Mouse (Mus musculus): ENCODE results near the gene Prss22. TPM values are rescaled to one million over a fixed set of nuclear protein-coding genes. Genes with fewer than 3 reads are reported as not detected.
"Not testable (repeated sequence)": the region's sequence is repeated elsewhere in the genome, so short reads cannot be mapped to it uniquely, and the experiment has no call there.

Gene Prss22
- polyA plus RNA-seq, 1 experiment from 2014 or later = 1.2 TPM

GRCm38 (mm10) chr17:23968780-23969179 is 29.1 kb downstream of the Prss22 start:
- H3K27me3 ChIP-seq = no peaks in the 10 kb centered on the region
- no peaks in the 10 kb centered on the region for H3K36me3 ChIP-seq
- H3K4me3 ChIP-seq = no peak overlapping the region
- no peak for ATAC-seq (ENCODE audit: insufficient number of reproducible peaks, insufficient read depth, low FRiP score, low TSS enrichment)
- H3K4me2 ChIP-seq (replicated peaks) = no peak overlapping the region
- whole genome bisulfite sequencing = 42% methylated on average over 2 of the region's 2 CpGs
- no peak overlapping the region for H3K9ac ChIP-seq
- no peaks in the 10 kb centered on the region for H3K4me1 ChIP-seq
- no peaks in the 10 kb centered on the region for H3K9me3 ChIP-seq
- H3K27ac ChIP-seq = no peak overlapping the region

GRCm38 (mm10) chr17:23966658-23967401 is 31.1 kb downstream of the Prss22 start:
- no peak overlapping the region for H3K9ac ChIP-seq
- WGBS = 80% methylated on average over 10 of the region's 10 CpGs
- no peak for ATAC-seq (ENCODE audit: insufficient number of reproducible peaks, insufficient read depth, low FRiP score, low TSS enrichment)
- no peak overlapping the region for H3K4me3 ChIP-seq
- H3K4me2 ChIP-seq (replicated peaks) = no peak overlapping the region
- H3K4me1 ChIP-seq = no peaks in the 10 kb centered on the region
- no peaks in the 10 kb centered on the region for H3K36me3 ChIP-seq
- H3K27me3 ChIP-seq = no peaks in the 10 kb centered on the region
- H3K27ac ChIP-seq = no peak overlapping the region
- no peaks in the 10 kb centered on the region for H3K9me3 ChIP-seq

DNA sequence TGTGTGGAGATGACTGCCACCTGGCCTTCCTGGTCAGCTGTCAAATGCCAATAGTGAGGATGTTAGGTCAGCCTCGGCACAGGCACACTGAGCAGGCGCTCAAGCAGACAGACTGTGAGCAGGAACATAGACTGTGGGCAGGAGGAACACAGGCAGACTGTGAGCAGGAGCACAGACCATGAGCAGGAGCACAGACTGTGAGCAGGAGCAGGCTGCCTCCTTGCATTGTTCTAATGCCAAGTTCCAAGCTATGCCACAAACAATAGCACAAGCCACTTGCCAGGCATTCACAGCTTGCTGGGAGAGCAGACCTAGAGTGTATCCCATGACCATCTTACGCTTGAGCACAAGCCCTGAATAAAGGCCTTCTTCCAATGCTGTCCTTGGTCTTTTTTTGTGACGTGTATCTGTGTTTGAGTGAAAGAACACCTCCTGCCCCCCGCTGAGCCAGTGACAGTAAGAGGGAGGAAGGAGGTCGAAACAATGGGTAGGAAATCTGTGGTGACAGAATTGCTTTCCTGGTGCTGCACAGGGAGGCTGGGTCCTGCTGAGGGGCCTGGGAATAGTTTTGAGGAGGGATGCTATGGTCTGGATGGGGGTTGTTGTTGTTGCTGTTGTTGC is 32.0 kb downstream of the Prss22 start:
- no peak overlapping the region for H3K4me2 ChIP-seq (replicated peaks)
- WGBS = 36% methylated on average over 6 of the region's 6 CpGs

DNA sequence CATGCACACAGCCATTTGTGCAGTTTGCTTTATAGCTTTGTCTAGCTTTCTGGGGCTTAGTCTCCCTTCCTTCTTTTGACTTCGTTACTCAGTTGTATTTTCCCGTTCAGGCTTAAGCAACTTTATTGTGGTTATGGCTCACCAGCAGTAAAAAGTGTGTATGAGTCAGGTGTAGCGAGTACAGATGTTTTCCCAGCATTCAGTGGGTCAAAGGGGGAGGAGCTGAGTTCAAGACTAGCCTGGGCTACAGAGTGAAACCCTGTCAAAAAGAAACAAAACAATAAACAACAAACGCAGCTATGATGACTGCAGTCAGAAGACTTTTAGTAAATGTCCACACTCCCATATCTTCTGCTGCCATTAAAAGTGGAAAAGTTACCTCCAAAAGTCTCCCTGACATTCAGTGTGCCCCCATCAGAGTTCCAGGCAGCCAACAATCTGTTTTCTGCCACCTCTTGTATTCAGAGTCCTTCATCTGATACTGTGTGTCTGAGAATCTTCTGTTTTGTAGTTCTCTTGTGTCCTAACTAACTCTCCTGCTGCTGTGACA is 36.3 kb downstream of the Prss22 start:
- Histone ChIP-seq H3K4me1 (no peaks in the 10 kb centered on the region), H3K36me3 (no peaks in the 10 kb centered on the region), H3K9ac (no peak overlapping the region), H3K27me3 (no peaks in the 10 kb centered on the region), H3K9me3 (no peaks in the 10 kb centered on the region), H3K4me3 (no peak overlapping the region), H3K4me2 (replicated peaks) (no peak overlapping the region), H3K27ac (no peak overlapping the region)
- 64% methylated on average over 4 of the region's 4 CpGs for WGBS
- no peak for ATAC-seq (ENCODE audit: insufficient number of reproducible peaks, insufficient read depth, low FRiP score, low TSS enrichment)

More for the DNA sequence above, 32.0 kb downstream of the Prss22 start:
- no peak overlapping the region for H3K4me3 ChIP-seq
- no peak overlapping the region for H3K27ac ChIP-seq
- H3K4me1 ChIP-seq = no peaks in the 10 kb centered on the region
- no peaks in the 10 kb centered on the region for H3K36me3 ChIP-seq
- H3K27me3 ChIP-seq = no peaks in the 10 kb centered on the region
- peak overlapping the region; percentile 19; the same call in 1 of the 2 replicates for H3K9ac ChIP-seq
- ATAC-seq (ENCODE audit: insufficient number of reproducible peaks, insufficient read depth, low FRiP score, low TSS enrichment) = no peak
- H3K9me3 ChIP-seq = no peaks in the 10 kb centered on the region

DNA sequence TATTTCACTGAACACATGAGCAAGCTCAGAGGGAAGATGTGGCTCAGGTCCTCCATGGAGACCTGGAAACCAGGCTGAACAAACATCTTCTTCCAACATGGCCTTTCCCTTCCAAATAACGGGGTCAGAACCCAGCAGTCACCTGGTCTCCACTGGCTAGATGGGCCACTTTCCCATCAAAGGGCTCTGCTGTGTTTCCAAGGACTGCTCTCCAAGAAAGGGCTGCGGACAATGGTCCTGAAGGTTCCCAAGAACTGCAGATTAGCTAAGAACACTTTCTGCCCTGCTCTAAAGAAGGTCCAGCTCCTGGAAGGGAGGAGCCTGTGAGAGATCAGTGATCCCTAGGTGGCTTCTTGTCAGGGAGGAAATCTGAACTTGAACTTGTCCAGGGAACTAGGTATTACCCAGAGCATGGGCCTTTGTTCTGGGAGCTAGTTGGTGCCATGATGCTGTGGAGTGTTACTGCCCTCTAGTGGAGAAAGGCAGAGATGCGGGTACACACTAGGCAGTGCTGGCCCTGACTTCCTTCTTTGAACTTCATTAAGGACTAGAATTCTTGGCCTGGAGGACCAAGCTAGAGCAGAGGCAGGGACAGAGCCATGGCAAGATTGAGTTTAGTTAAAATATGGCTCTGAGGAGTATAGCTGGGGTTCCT is 37.7 kb downstream of the Prss22 start:
- no peaks in the 10 kb centered on the region for H3K9me3 ChIP-seq
- H3K36me3 ChIP-seq = no peaks in the 10 kb centered on the region
- H3K27ac ChIP-seq = no peak overlapping the region
- no peaks in the 10 kb centered on the region for H3K4me1 ChIP-seq
- H3K9ac ChIP-seq = no peak overlapping the region
- no peak overlapping the region for H3K4me2 ChIP-seq (replicated peaks)
- H3K4me3 ChIP-seq = no peak overlapping the region
- H3K27me3 ChIP-seq = no peaks in the 10 kb centered on the region
- ATAC-seq (ENCODE audit: insufficient number of reproducible peaks, insufficient read depth, low FRiP score, low TSS enrichment) = peak; percentile 84
- WGBS = 38% methylated on average over 3 of the region's 3 CpGs

DNA sequence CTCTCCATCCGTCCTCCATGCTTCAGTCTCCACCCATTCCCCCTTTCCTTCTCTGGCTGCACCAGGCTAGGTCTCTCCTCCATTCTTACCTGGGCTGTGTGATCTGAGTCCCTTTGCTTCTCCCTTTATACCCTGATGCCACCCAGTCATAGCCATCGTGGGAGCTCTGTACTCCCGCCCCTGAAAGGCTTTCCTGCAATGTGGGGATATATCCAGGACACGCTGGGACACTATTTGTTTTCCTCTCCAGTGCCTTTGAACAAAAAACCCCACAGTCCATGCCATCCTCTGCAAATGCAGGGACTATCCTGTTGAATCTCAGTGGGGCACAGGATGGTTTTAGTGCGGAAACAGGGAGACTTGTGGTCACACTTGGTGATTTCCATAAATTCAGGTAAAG is 42.7 kb downstream of the Prss22 start, which contains the start of gene Sbpl:
TSS of gene Sbpl (minus strand) at position 101 of the 400 bp plus-strand sequence.
- H3K9me3 ChIP-seq = no peaks in the 10 kb centered on the region
- no peaks in the 10 kb centered on the region for H3K4me1 ChIP-seq
- no peaks in the 10 kb centered on the region for H3K36me3 ChIP-seq
- H3K4me3 ChIP-seq = no peak within 1 kb of the TSS
- H3K4me2 ChIP-seq (replicated peaks) = no peak within 1 kb of the TSS
- ATAC-seq (ENCODE audit: insufficient number of reproducible peaks, insufficient read depth, low FRiP score, low TSS enrichment) = no peak
- WGBS = 80% methylated on average over 5 of the region's 5 CpGs
- H3K27ac ChIP-seq = no peak within 1 kb of the TSS
- no peaks in the 10 kb centered on the region for H3K27me3 ChIP-seq
- H3K9ac ChIP-seq = no peak within 1 kb of the TSS

- ATAC-seq (ENCODE audit: insufficient number of reproducible peaks, insufficient read depth, low FRiP score, low TSS enrichment); H3K9me3 ChIP-seq; H3K4me3 ChIP-seq; H3K27ac ChIP-seq; H3K4me2 ChIP-seq (replicated peaks); H3K9ac ChIP-seq; H3K4me1 ChIP-seq; H3K27me3 ChIP-seq; H3K36me3 ChIP-seq: not testable (repeated sequence)
- 74% methylated on average over 4 of the region's 4 CpGs for WGBS
These were observed 47.1 kb downstream of the Prss22 start for GRCm38 (mm10) chr17:23950828-23951227.

- no peak for ATAC-seq (ENCODE audit: insufficient number of reproducible peaks, insufficient read depth, low FRiP score, low TSS enrichment)
- H3K27ac ChIP-seq = no peak overlapping the region
- no peak overlapping the region for H3K4me2 ChIP-seq (replicated peaks)
- H3K4me3 ChIP-seq = no peak overlapping the region
- no peaks in the 10 kb centered on the region for H3K36me3 ChIP-seq
- H3K9me3 ChIP-seq = no peaks in the 10 kb centered on the region
- H3K4me1 ChIP-seq = no peaks in the 10 kb centered on the region
- 78% methylated on average over 2 of the region's 2 CpGs for WGBS
- H3K27me3 ChIP-seq = no peaks in the 10 kb centered on the region
- no peak overlapping the region for H3K9ac ChIP-seq
These were observed 48.8 kb downstream of the Prss22 start for GRCm38 (mm10) chr17:23949068-23949467.

DNA sequence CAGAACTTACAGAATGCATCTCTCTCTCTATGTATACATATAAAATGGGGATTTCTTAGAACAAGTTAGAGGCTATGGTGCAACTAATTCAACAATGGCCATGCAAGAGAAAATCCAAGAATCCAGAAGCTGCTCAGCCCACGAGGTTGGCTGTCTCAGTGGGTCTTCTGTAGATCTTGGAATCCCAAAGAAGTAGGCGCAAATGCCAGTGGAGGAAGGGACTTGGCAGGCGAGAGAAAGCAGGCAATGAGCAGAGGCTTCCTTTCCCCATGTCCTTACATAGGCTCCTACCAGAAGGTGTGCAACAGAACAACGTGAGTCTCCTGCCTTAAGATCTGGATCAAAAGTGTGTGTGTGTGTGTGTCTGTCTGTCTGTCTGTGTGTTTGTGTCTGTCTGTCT is 50.4 kb downstream of the Prss22 start:
- H3K27ac ChIP-seq; H3K27me3 ChIP-seq; H3K9ac ChIP-seq; H3K9me3 ChIP-seq; H3K36me3 ChIP-seq; H3K4me1 ChIP-seq; H3K4me3 ChIP-seq; H3K4me2 ChIP-seq (replicated peaks); ATAC-seq (ENCODE audit: insufficient number of reproducible peaks, insufficient read depth, low FRiP score, low TSS enrichment): not testable (repeated sequence)
- WGBS = 73% methylated on average over 4 of the region's 4 CpGs

Small RNAs within 50 kb of the gene (microRNA-seq; reads per million reads assigned to microRNA genes)
- gene Gm27700 = not detected

Other genes starting within 250 kb of the Prss22 start
- 122 and 125 TPM in 2 replicates for gene Flywch1, start 226.5 kb downstream of the Prss22 start, polyA plus RNA-seq (2016; fragmentation: Nextera tagmentation; extraction: Ambion mirVana)
- 57.7 and 58.5 TPM in 2 replicates for gene Flywch2, start 212.0 kb downstream of the Prss22 start, polyA plus RNA-seq (2016; fragmentation: Nextera tagmentation; extraction: Ambion mirVana)
- 657 and 663 TPM in 2 replicates for gene Srrm2, start 207.6 kb downstream of the Prss22 start, polyA plus RNA-seq (2016; fragmentation: Nextera tagmentation; extraction: Ambion mirVana)
- 1,164 and 1,169 TPM in 2 replicates for gene Elob, start 169.0 kb downstream of the Prss22 start, polyA plus RNA-seq (2016; fragmentation: Nextera tagmentation; extraction: Ambion mirVana)
- 0.46 and 0.59 TPM in 2 replicates for gene Prss33, start 162.0 kb downstream of the Prss22 start, polyA plus RNA-seq (2016; fragmentation: Nextera tagmentation; extraction: Ambion mirVana)
- not detected in 2 replicates for gene Prss32, start 154.2 kb downstream of the Prss22 start, polyA plus RNA-seq (2016; fragmentation: Nextera tagmentation; extraction: Ambion mirVana)
- 2.2 and 2.5 TPM in 2 replicates for gene Prss41, start 153.9 kb downstream of the Prss22 start, polyA plus RNA-seq (2016; fragmentation: Nextera tagmentation; extraction: Ambion mirVana)
- not detected in 2 replicates for gene Prss21, start 130.0 kb downstream of the Prss22 start, polyA plus RNA-seq (2016; fragmentation: Nextera tagmentation; extraction: Ambion mirVana)
- gene Dcpp1, start 117.2 kb downstream of the Prss22 start, polyA plus RNA-seq (2016; fragmentation: Nextera tagmentation; extraction: Ambion mirVana) = not detected in 2 replicates
- gene Dcpp2, start 117.2 kb downstream of the Prss22 start, polyA plus RNA-seq (2016; fragmentation: Nextera tagmentation; extraction: Ambion mirVana) = not detected in 2 replicates
- gene Dcpp3, start 80.6 kb downstream of the Prss22 start, polyA plus RNA-seq (2016; fragmentation: Nextera tagmentation; extraction: Ambion mirVana) = not detected in 2 replicates
- gene Sbp, start 56.4 kb downstream of the Prss22 start, polyA plus RNA-seq (2016; fragmentation: Nextera tagmentation; extraction: Ambion mirVana) = not detected in 2 replicates
- not detected in 2 replicates for gene Sbpl, start 42.8 kb downstream of the Prss22 start, polyA plus RNA-seq (2016; fragmentation: Nextera tagmentation; extraction: Ambion mirVana)
- gene Prss30, start 17.5 kb downstream of the Prss22 start, polyA plus RNA-seq (2016; fragmentation: Nextera tagmentation; extraction: Ambion mirVana) = not detected in 2 replicates
- 0.22 and 0.24 TPM in 2 replicates for gene Prss27, start 40.0 kb upstream of the Prss22 start, polyA plus RNA-seq (2016; fragmentation: Nextera tagmentation; extraction: Ambion mirVana)
- 88.1 and 92.0 TPM in 2 replicates for gene Kctd5, start 75.4 kb upstream of the Prss22 start, polyA plus RNA-seq (2016; fragmentation: Nextera tagmentation; extraction: Ambion mirVana)
- gene Pdpk1, start 152.8 kb upstream of the Prss22 start, polyA plus RNA-seq (2016; fragmentation: Nextera tagmentation; extraction: Ambion mirVana) = 37.6 and 38.6 TPM in 2 replicates
- 40.9 and 42.7 TPM in 2 replicates for gene Amdhd2, start 165.7 kb upstream of the Prss22 start, polyA plus RNA-seq (2016; fragmentation: Nextera tagmentation; extraction: Ambion mirVana)
- gene Atp6v0c, start 171.6 kb upstream of the Prss22 start, polyA plus RNA-seq (2016; fragmentation: Nextera tagmentation; extraction: Ambion mirVana) = 445 and 455 TPM in 2 replicates
- 8.7 and 8.9 TPM in 2 replicates for gene Tbc1d24, start 207.5 kb upstream of the Prss22 start, polyA plus RNA-seq (2016; fragmentation: Nextera tagmentation; extraction: Ambion mirVana)
- 20.2 and 20.3 TPM in 2 replicates for gene Ntn3, start 211.4 kb upstream of the Prss22 start, polyA plus RNA-seq (2016; fragmentation: Nextera tagmentation; extraction: Ambion mirVana)
- 16.2 and 16.5 TPM in 2 replicates for gene Tedc2, start 222.8 kb upstream of the Prss22 start, polyA plus RNA-seq (2016; fragmentation: Nextera tagmentation; extraction: Ambion mirVana)

Data from embryonic facial prominence, embryonic 12.5 days (tissue).